Mouse (Mus musculus) 3T3-L1 (cell line): ENCODE data around the gene Elp5.

Experiments used
- DNase-seq: peaks from one replicate; pipeline ENCODE4 v3.0.0-alpha.2; 2015; ENCODE audit warnings: low read depth, low spot score

Elp5 gene

DNA sequence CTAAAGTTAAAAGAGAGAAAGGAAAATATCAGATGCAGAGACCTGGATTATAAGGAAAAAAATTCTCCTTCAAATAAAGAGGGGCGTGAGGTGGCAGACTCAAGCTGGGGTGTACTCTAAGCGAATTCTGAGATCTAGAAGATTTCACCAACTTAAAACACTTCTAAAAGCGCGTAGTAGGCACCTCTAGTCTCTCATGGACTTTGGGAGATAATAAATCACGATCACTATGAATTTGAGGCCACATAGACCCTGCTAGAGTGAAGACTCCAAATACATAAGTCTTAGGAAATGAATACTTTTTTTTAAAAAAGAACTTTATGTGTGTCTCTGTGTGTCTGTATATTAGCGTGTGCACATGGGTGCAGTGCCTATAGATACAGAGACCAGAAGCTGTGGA lies 33.4 kb upstream of the Elp5 start:
- no peak for DNase-seq

DNA sequence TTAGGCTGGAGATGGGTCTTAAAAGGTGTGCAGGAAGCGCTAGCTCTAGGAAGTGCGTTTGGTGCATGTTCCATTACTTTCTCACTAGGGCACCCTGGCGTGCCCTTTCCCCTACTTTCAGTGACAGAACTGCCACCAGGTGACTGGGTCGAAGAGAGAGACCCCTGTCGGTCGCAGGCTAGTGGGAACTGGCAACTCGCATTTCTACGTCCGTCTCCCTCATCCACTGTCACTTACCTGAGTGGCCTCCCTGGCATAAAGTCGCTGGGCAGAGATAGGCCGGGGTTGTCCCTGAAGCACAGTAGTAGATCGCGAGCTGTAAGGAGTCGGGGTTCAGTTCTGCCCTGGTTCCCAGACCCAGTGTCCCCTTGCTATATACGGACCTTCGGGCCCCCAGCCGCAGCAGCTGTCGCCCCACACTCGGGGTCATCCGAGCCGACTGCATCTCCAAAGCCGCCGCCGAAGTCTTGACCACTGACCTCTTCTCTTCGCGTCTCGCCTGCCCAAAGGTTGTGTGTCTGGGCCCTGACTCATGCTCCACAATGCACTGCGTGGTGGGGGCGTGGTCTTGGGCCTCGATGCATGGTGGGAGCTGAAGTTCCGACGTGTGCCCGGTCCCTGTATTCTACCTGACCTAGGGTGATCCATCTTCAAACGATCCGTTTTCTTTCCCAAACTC lies 32.7 kb upstream of the Elp5 start, which contains the start of gene Acadvl:
TSS of gene Acadvl (minus strand) at position 532 of the 679 bp plus-strand sequence.
- peak; percentile 91 for DNase-seq

DNA sequence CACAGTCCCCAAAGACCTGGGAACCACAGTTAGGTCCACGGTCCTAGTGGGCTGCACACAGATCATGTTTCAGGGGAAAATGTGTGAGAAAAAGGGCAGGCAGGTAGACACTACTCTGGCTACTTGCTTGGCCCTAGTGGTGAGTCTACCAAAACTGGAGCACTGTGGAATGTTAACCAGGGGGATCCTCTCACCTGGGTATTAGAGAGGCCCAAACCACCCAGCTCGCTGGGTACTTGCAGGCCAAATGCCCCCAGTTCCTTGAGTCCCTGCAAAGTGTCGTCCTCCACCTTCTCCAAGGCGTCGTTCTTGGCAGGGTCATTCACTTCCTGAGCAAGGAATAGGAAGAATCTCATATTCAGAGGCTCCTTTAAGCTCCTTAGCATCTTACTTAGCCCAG lies 31.7 kb upstream of the Elp5 start:
- DNase-seq: no peak

DNA sequence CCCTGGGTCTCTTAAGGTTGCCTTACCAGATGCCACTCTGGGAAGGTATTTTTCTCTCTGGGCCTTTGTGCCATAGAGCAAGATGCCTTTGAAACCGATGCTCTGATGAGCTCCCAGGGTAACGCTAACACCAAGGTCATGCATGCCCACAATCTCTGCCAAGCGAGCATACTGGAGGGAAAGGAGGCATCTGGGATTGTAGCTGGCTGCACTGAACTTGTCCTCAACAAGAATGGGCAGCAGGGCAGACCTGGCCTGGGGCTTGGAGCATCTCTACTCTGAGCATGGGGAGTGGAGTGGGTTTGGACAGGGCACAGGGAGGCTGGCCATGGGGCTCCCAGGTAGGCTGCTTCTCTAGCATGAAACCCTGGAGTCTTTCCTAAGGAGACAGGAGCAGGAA lies 31.1 kb upstream of the Elp5 start:
- DNase-seq: no peak

DNA sequence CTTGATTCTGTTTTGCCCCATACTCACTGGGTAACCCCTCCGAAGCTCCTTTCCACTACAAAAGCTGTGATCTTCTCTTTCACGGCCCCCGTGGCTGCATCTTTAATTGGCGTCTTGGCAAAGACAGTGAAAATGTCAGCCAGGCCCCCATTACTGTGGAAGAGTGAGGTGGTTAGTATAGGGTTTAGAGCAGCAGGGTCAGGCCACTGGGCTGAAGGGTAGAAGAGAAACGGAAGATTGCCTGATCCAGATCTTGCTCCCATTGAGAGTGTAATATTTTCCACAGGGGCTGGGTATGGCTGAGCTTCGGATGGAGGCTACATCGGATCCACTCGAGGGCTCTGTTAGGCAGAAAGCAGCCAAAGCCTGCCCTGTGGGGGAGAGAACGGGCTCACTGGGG lies 30.6 kb upstream of the Elp5 start:
- no peak for DNase-seq

DNA sequence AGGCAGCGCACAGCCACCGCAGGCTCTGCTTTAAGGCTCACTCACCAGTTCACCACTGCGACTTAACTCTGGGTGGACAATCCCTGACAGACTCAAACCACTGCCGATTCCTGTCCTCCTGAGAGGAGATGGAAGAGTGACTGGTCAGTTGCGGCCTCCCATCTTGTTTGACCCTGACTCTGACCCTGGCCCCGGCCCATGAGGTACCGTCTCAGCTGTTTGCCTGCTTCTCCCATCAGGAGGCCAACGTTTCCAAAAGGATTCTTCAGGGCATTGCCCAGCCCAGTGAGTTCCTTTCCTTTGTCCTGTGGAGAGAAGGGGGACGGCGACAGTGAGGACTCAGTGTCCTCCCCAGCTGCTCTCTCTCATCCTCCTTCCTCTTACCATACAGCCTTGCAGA lies 28.6 kb upstream of the Elp5 start:
- no peak for DNase-seq

DNA sequence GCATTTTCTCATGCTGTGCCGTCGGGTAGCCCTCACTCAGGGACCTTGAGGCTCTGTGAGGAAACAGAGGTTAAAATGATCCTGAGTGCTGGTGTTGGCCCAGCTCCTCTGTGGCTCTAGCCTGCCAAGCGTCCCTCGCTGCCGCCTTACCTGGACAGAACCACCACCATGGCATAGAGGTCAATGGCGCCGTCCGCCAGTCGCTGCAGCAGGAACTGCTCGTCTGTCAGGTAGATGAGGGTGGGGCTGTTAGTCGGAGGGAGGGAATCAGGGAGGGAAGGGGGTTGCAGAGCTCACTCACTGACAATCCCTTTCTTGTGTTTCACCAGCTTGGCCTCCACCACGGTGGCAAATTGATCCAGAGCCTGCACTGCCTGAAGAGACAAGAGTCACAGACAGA lies 28.2 kb upstream of the Elp5 start:
- DNase-seq: no peak

DNA sequence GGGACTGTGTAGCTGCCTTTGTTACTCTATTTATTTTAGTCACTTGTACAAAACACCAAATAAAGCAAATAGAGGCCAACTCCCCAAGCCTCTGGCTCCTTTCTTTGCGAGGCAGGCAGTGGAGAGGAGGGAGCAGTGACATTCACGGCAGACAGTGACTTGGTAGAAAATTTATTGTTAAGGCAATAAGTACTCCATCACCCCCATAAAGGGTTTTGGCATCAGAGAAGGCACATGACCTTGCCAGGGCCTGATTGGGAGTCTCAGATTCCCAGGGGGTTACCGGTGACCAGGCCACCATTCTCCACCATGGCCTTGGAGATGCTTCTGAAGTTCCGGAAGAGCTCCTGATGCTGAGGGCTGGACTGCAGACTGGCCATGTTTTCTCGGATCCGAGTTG lies 27.7 kb upstream of the Elp5 start:
- DNase-seq: no peak

DNA sequence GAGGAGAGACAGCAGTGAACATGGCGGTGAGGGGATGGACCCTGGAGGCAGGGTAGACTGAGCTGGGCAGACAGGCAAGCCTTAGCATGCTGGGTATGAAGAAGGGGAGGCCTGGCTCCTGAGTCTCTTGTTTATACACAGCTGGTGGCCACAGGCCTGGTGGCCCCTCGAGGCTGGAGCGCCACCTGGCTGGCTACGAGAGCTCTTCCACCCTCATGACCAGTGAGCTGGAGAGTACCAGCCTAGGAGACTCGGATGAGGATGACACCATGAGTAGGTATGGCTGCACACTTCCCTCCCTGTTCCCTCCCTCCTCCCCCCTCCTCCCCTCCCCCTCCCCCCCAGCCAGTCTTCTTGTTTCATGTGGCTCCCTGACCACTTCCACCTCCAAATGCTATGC lies 23.2 kb upstream of the Elp5 start:
- no peak for DNase-seq

DNA sequence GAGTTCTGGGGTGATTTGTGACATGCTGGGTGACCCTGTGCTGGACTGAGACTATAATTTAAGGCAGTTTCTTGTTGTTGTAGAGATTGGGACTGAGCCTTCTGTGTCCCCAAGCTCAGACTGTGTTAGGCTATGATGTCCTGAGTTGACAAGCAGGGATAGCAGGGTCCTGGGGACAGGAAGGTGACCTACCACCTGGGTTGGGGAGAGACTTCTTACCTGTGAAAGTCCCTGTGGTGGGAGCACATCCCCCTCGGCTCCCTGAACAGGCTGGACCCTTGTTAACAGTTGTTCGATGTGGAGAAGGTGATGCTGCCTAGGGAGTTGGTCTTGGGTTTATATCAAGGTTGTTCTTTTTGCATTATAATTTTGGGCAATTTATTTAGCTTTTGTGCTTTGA lies 20.2 kb upstream of the Elp5 start:
- DNase-seq: no peak

DNA sequence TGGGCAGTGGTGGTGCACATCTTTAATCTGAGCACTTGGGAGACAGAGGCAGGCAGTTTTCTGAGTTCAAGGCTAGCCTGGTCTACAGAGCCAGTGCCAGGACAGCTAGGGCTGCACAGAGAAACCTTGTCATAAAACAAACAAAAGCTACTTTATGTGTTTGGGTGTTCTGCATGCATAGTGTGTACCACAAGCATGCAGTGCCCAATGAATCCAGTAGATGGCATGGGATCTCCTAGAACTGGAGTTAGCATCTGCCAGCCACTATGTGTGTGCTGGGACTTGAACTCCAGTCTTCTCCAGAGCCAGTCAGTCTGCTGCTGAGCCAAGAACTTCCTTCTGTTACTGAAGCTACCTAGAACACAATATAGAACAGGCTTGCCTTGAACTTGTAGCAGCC lies 19.5 kb upstream of the Elp5 start:
- peak; percentile 85 for DNase-seq

DNA sequence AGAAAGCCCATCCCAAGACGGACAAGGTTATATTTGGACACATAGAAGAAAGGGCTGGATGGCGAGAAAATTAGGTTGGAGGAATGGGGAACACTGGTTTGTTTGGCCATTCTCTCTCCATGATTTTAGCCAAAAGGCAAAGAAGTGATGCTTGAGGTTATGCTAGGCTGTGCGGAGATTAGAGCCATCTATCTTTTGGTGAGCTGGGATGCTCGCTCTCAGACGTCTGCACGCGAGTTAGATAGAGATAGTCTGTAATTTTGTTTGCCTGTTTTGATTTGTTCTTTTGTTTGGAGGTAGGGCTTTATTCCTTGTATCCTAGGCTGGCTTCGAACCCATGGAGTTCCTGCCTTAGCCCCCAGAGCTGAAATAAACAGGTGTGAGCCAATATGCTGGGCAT lies 18.8 kb upstream of the Elp5 start:
- no peak for DNase-seq

DNA sequence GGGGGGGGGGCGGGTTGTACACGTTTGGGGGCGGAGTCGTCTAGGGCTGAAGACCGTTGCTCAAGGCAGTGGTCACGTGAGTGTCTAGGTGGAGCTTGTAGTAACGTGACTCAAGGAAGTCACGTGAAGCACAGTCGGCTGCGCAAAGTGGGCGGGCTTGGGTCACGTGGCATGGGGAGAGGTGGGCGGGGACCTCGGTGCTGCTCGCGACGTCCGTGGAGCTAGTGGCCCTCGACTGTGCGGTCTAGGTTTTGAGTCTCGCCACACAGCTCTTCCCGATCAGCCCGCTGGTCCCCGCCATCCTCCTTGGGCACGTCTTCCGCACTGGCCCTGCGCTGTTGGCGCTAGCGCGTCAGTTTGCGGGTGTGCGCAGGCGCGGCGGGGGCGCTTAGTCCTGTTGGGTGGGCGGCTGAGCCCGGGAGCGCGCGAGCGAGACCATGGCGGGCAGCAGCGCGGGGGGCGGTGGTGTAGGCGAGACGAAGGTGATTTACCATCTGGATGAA lies 18.1 kb upstream of the Elp5 start, which contains the start of gene Dvl2:
TSS of gene Dvl2 (plus strand) at position 200 of the 503 bp plus-strand sequence.
- DNase-seq: peak; percentile 98

DNA sequence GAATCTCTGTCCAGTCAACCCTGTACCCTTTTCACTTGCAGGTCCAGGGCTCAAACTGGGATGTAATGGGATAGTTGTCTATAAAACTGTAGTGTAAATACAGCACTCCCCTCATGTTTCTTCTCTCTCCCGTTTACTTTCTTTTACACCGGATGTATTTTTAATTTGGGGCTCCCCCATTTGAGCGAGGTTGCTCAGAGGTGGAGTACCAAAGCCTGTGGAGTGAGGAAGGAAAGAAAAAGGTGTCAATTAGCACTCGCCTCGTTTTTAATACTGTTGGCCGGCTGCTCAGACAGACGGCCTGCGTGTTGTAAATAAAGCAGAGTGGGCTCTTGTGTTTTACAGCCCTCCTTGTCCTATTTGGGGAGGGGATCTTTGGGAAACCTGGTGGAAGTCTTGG lies 17.3 kb upstream of the Elp5 start:
- DNase-seq: no peak

DNA sequence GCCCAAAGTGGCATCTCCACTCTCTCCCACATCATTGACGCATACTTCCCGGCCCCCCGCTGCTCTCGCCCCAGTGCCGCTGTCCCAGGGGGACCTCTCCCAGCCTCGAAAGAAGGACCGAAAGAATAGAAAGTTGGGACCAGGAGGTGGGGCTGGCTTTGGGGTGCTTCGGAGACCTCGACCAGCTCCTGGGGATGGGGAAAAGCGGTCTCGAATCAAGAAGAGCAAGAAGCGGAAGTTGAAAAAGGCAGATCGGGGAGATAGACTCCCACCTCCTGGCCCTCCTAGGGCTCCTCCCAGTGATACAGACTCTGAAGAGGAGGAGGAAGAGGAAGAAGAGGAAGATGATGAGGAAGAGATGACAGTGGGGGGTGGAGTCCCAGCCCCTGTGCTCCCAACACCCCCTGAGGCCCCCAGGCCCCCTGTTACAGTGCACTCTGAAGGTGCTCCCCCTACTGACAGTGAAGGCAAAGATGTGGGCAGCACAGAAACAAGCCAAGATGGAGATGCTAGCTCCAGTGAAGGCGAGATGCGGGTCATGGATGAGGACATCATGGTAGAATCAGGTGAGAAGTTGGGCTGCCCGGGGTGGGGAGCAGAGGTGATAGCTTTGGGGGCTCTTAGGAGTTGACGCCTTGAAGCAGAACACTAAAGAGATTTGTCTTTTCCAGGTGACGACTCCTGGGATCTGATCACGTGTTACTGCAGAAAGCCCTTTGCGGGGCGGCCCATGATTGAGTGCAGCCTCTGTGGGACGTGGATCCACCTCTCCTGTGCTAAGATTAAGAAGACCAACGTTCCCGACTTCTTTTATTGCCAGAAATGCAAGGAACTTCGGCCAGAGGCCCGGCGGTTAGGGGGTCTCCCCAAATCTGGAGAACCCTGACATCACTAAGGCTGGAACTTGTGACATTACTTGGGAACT lies 16.5 kb upstream of the Elp5 start:
- no peak for DNase-seq

DNA sequence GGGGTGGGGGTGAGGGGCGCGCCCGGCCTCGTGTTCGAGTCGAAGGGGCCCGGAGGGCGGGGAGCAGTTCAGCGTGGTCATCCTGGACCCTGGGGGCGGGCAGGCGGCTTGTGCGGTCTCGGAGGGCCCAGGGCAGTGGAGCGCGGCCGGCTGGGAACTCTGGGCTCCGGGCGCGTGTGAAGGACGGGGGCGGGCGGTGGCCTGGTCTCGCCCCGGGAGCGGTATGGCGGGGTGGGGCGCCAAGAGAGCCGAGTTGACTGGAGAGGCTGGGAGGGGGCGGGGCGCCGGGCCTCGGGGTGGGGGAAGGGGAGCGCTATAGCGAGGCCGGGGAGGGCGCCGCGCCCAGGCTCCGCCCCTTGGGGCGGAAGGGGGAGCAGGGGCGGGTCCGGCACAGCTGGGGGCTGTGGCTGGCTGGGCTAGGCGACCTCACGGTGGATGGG lies 14.8 kb upstream of the Elp5 start:
- DNase-seq: peak; percentile 81

DNA sequence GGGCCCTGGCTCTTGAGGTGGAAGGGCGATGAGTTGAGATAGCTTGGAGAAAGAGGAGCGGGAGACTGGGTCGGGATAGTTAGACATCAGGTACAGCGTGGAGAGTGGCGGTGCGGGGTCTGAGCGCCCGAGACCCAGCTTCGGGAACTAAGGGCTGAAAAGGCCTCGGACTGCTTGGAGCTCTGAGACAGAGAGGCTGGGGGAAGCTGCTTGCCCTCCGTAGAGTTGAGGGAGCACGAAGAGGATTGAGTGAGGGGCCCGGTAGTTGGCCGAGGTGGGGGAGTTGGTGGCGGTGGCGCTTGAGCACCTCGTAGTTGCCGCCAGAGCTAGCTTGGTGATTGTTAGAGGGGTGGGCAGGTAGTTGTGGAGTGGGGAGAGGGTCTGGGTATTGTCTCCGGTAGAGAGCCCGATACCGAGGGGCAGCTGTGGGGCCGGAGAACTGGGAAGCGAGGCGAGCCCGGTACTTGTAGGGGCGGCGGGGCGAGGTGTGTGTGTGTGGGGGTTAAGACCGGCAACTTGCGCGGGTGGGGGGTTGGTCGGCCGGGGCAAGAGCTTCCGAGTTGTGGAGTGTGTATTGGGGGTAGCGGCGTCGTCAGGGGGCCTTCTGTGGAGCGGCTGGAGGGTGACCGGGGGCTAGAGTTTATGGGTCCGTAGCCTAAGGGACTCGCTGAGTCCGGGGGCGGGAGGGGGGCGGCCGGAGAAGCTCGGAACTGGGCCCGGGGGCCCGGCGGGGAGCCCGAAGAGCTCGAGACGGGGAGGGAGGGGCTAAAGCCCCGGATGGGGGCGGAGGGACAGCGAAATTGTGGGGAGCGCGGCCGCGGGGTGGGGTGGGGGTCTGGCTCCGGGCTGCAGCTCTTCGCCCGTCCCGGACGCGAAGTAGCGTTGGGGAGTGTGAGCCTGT lies 14.1 kb upstream of the Elp5 start:
- no peak for DNase-seq

DNA sequence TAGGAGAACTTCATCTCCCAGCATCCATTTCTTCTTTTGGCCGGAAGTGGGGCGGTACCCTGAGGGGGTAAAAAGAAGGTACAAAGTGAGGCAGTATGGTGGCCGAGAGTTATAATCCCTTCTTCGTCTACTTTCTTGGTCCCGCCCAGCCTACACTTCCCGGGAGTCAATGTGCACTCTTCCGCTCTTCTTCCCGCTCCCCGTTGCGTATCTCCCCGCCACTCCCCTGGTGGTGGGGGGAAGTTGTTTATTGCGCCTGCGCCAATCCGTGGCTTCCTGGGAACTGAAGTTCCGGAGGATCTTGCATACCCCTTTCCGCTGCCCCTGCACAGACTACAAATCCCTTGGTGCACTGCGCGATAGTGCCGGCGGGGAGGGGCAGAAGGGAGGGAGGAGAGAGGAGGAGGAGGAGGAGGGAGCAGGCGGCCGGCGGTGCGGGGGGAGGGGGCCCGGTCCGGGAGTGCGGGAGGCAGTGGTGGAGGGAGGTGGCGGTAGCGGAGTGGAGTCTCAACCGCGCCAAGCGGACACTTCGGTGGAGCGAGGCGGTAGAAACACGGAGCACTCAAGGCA lies 13.2 kb upstream of the Elp5 start, which contains the start of gene Phf23:
TSS of gene Phf23 (plus strand) at position 387 of the 570 bp plus-strand sequence.
- peak; percentile 99 for DNase-seq

DNA sequence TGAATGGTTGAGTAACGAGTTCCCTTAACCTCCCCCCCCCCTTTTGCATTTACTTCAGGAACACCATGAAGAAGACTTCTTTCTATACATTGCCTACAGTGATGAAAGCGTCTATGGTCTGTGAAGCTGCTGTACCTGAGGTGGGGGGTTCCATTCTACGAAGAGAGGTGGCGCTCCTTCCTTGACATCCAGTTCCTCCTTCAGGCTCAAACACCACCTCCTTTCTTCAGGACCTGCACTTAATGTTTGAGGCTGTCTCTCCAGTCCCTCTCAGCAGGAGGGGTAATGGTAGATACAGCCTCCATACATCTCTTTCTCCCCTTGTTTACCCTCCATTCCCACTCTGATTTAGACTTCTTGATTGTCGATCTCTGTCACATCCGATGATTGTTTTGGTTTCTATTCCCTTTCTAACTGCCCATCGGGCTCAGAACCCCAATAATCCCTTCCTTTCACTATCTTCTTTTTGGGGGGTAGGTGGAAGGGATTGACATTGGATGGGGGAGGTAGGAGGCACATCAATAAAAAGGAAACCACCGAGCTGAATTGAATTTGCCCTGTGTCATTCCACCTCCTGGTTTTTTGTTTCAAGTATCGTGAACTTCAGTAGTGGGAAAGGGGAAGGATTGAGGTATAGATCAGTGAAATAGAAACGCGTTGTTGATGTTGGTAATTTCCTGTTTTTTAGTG lies 12.2 kb upstream of the Elp5 start:
- DNase-seq: no peak

DNA sequence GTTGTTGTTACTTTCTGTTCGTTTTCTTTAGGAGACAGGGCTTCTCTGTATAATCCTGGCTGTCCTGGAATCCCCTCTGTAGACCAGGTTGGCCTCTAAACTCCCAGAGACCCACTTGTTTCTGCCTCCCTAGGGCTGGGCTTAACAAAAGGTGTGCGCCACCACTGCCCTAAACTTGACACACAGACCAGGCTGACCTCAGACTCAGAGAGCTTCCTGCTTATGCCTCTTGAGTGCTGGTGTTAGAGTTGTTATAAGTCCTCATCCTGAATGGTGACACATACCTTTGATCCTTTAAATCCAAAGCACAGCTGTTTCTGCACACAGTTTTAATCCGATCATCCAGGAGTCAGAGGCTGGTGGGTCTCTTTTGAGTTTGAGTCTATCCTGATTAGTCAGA lies 10.6 kb upstream of the Elp5 start:
- no peak for DNase-seq

DNA sequence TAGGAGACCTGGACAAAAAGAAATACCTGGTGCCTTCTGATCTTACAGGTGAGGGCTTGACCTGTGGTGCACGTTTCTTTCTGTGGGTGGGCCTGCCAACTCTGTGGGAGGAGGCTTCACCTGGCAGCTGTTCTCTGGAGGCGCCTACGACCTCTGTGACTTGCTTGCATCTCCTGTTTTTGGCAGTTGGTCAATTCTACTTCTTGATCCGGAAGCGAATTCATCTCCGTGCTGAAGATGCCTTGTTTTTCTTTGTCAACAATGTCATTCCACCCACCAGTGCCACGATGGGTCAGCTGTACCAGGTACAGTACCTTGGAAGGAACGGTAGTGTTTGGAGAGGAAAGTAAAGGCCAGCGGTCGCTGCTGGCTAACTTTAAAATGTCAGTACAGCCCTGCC lies 10.1 kb upstream of the Elp5 start:
- no peak for DNase-seq
